Mouse (Mus musculus): ENCODE measurements around the gene Keg1. TPM values are rescaled to one million over a fixed set of nuclear protein-coding genes. Genes with fewer than 3 reads are reported as not detected.
"Not testable (repeated sequence)": the region's sequence is repeated elsewhere in the genome, so short reads cannot be mapped to it uniquely, and the experiment has no call there.

The Keg1 gene
- polyA plus RNA-seq (2014; fragmentation: Nextera tagmentation; extraction: Ambion mirVana), result not detected in 2 replicates

GRCm38 (mm10) chr19:12695590-12695989, at the start of gene Keg1:
TSS of gene Keg1 (plus strand) at chr19:12695786.
- no peaks in the 10 kb centered on the region for H3K27me3 ChIP-seq (ENCODE audit: control insufficient read depth, insufficient read depth, low read length)
- ATAC-seq (replicated peaks; ENCODE audit: low FRiP score), result no peak
- H3K27ac ChIP-seq (ENCODE audit: low read depth, low read length), result no peak within 1 kb of the TSS
- H3K9ac ChIP-seq (ENCODE audit: low read length), result no peak within 1 kb of the TSS
- H3K36me3 ChIP-seq (ENCODE audit: control insufficient read depth, insufficient read depth, low read length), result no peaks in the 10 kb centered on the region
- WGBS, result 86% methylated on average over 3 of the region's 3 CpGs
- H3K4me1 ChIP-seq (replicated peaks; ENCODE audit: control insufficient read depth, insufficient read depth, low read length), result no peaks in the 10 kb centered on the region
- DNase-seq (ENCODE audit: low spot score), result no peak
- no peak within 1 kb of the TSS for H3K4me2 ChIP-seq (ENCODE audit: low read depth, low read length, severe bottlenecking)
- H3K4me3 ChIP-seq (ENCODE audit: low read depth, low read length), result no peak within 1 kb of the TSS
- H3K9me3 ChIP-seq (ENCODE audit: control insufficient read depth, low read length), result no peaks in the 10 kb centered on the region

- Histone ChIP-seq H3K9me3 (ENCODE audit: control insufficient read depth, low read length) (no peaks in the 10 kb centered on the region), H3K9ac (ENCODE audit: low read length) (no peak overlapping the region), H3K27ac (ENCODE audit: low read depth, low read length) (no peak overlapping the region), H3K27me3 (ENCODE audit: control insufficient read depth, insufficient read depth, low read length) (no peaks in the 10 kb centered on the region), H3K4me3 (ENCODE audit: low read depth, low read length) (no peak overlapping the region), H3K4me1 (replicated peaks; ENCODE audit: control insufficient read depth, insufficient read depth, low read length) (no peaks in the 10 kb centered on the region), H3K36me3 (ENCODE audit: control insufficient read depth, insufficient read depth, low read length) (no peaks in the 10 kb centered on the region), H3K4me2 (ENCODE audit: low read depth, low read length, severe bottlenecking) (no peak overlapping the region)
- ATAC-seq (replicated peaks; ENCODE audit: low FRiP score) (no peak), DNase-seq (ENCODE audit: low spot score) (no peak)
These were observed 46.1 kb upstream of the Keg1 start for GRCm38 (mm10) chr19:12649511-12649910.

- Histone ChIP-seq H3K36me3 (ENCODE audit: control insufficient read depth, insufficient read depth, low read length) (no peaks in the 10 kb centered on the region), H3K9me3 (ENCODE audit: control insufficient read depth, low read length) (no peaks in the 10 kb centered on the region; the same call in 1 of the 2 replicates), H3K4me1 (replicated peaks; ENCODE audit: control insufficient read depth, insufficient read depth, low read length) (no peaks in the 10 kb centered on the region), H3K4me3 (ENCODE audit: low read depth, low read length) (no peak overlapping the region), H3K9ac (ENCODE audit: low read length) (no peak overlapping the region), H3K27ac (ENCODE audit: low read depth, low read length) (no peak overlapping the region), H3K27me3 (ENCODE audit: control insufficient read depth, insufficient read depth, low read length) (no peaks in the 10 kb centered on the region), H3K4me2 (ENCODE audit: low read depth, low read length, severe bottlenecking) (no peak overlapping the region)
- DNase-seq (ENCODE audit: low spot score) (no peak), ATAC-seq (replicated peaks; ENCODE audit: low FRiP score) (no peak)
- 83% methylated on average over 1 of the region's 1 CpGs for WGBS
These were observed 29.4 kb upstream of the Keg1 start for GRCm38 (mm10) chr19:12666156-12666555.

GRCm38 (mm10) chr19:12668601-12669000, 27.0 kb upstream of the Keg1 start:
- H3K4me1 ChIP-seq (replicated peaks; ENCODE audit: control insufficient read depth, insufficient read depth, low read length); H3K9me3 ChIP-seq (ENCODE audit: control insufficient read depth, low read length); H3K36me3 ChIP-seq (ENCODE audit: control insufficient read depth, insufficient read depth, low read length); H3K27me3 ChIP-seq (ENCODE audit: control insufficient read depth, insufficient read depth, low read length); H3K4me3 ChIP-seq (ENCODE audit: low read depth, low read length); H3K4me2 ChIP-seq (ENCODE audit: low read depth, low read length, severe bottlenecking); H3K9ac ChIP-seq (ENCODE audit: low read length); DNase-seq (ENCODE audit: low spot score); ATAC-seq (replicated peaks; ENCODE audit: low FRiP score); H3K27ac ChIP-seq (ENCODE audit: low read depth, low read length): not testable (repeated sequence)
- 93% methylated on average over 3 of the region's 3 CpGs for WGBS

- no peak within 1 kb of the TSS for H3K4me3 ChIP-seq (ENCODE audit: low read depth, low read length)
- H3K27me3 ChIP-seq (ENCODE audit: control insufficient read depth, insufficient read depth, low read length), result no peaks in the 10 kb centered on the region
- ATAC-seq (replicated peaks; ENCODE audit: low FRiP score) (no peak), DNase-seq (ENCODE audit: low spot score) (no peak)
- no peak within 1 kb of the TSS for H3K27ac ChIP-seq (ENCODE audit: low read depth, low read length)
- no peaks in the 10 kb centered on the region for H3K9me3 ChIP-seq (ENCODE audit: control insufficient read depth, low read length)
- H3K4me2 ChIP-seq (ENCODE audit: low read depth, low read length, severe bottlenecking), result no peak within 1 kb of the TSS
- no peak within 1 kb of the TSS for H3K9ac ChIP-seq (ENCODE audit: low read length)
- H3K36me3 ChIP-seq (ENCODE audit: control insufficient read depth, insufficient read depth, low read length), result no peaks in the 10 kb centered on the region
- no peaks in the 10 kb centered on the region for H3K4me1 ChIP-seq (replicated peaks; ENCODE audit: control insufficient read depth, insufficient read depth, low read length)
These were observed 25.4 kb upstream of the Keg1 start, which contains the start of gene Olfr1442 for GRCm38 (mm10) chr19:12670139-12670538. TSS of gene Olfr1442 (plus strand) at chr19:12670439.

- WGBS, result 91% methylated on average over 4 of the region's 4 CpGs
- H3K9me3 ChIP-seq (ENCODE audit: control insufficient read depth, low read length), result no peaks in the 10 kb centered on the region
These were observed 24.5 kb upstream of the Keg1 start for GRCm38 (mm10) chr19:12671051-12671450.

GRCm38 (mm10) chr19:12677812-12678211, 17.8 kb upstream of the Keg1 start, which contains the start of gene Olfr1443:
TSS of gene Olfr1443 (plus strand) at chr19:12678112.
- Histone ChIP-seq H3K9ac (ENCODE audit: low read length) (no peak within 1 kb of the TSS), H3K4me1 (replicated peaks; ENCODE audit: control insufficient read depth, insufficient read depth, low read length) (no peaks in the 10 kb centered on the region), H3K9me3 (ENCODE audit: control insufficient read depth, low read length) (no peaks in the 10 kb centered on the region), H3K27ac (ENCODE audit: low read depth, low read length) (no peak within 1 kb of the TSS), H3K4me2 (ENCODE audit: low read depth, low read length, severe bottlenecking) (no peak within 1 kb of the TSS), H3K36me3 (ENCODE audit: control insufficient read depth, insufficient read depth, low read length) (no peaks in the 10 kb centered on the region), H3K27me3 (ENCODE audit: control insufficient read depth, insufficient read depth, low read length) (no peaks in the 10 kb centered on the region), H3K4me3 (ENCODE audit: low read depth, low read length) (no peak within 1 kb of the TSS)
- DNase-seq (ENCODE audit: low spot score), result no peak
- WGBS, result 65% methylated on average over 3 of the region's 3 CpGs
- no peak for ATAC-seq (replicated peaks; ENCODE audit: low FRiP score)

More at GRCm38 (mm10) chr19:12671051-12671450, 24.5 kb upstream of the Keg1 start:
- Histone ChIP-seq H3K4me2 (ENCODE audit: low read depth, low read length, severe bottlenecking) (no peak overlapping the region), H3K9ac (ENCODE audit: low read length) (no peak overlapping the region), H3K36me3 (ENCODE audit: control insufficient read depth, insufficient read depth, low read length) (no peaks in the 10 kb centered on the region), H3K4me3 (ENCODE audit: low read depth, low read length) (no peak overlapping the region), H3K27ac (ENCODE audit: low read depth, low read length) (no peak overlapping the region), H3K4me1 (replicated peaks; ENCODE audit: control insufficient read depth, insufficient read depth, low read length) (no peaks in the 10 kb centered on the region), H3K27me3 (ENCODE audit: control insufficient read depth, insufficient read depth, low read length) (no peaks in the 10 kb centered on the region)
- ATAC-seq (replicated peaks; ENCODE audit: low FRiP score) (no peak), DNase-seq (ENCODE audit: low spot score) (no peak)

- H3K9me3 ChIP-seq (ENCODE audit: control insufficient read depth, low read length), result no peaks in the 10 kb centered on the region
These were observed 10.9 kb upstream of the Keg1 start for GRCm38 (mm10) chr19:12684638-12685037.

GRCm38 (mm10) chr19:12685231-12685630, 10.4 kb upstream of the Keg1 start:
- no peak overlapping the region for H3K27ac ChIP-seq (ENCODE audit: low read depth, low read length)
- H3K4me1 ChIP-seq (replicated peaks; ENCODE audit: control insufficient read depth, insufficient read depth, low read length), result no peaks in the 10 kb centered on the region
- ATAC-seq (replicated peaks; ENCODE audit: low FRiP score) (no peak), DNase-seq (ENCODE audit: low spot score) (no peak)
- H3K9me3 ChIP-seq (ENCODE audit: control insufficient read depth, low read length), result no peaks in the 10 kb centered on the region
- H3K9ac ChIP-seq (ENCODE audit: low read length), result no peak overlapping the region
- no peak overlapping the region for H3K4me2 ChIP-seq (ENCODE audit: low read depth, low read length, severe bottlenecking)
- no peak overlapping the region for H3K4me3 ChIP-seq (ENCODE audit: low read depth, low read length)
- no peaks in the 10 kb centered on the region for H3K36me3 ChIP-seq (ENCODE audit: control insufficient read depth, insufficient read depth, low read length)
- no peaks in the 10 kb centered on the region for H3K27me3 ChIP-seq (ENCODE audit: control insufficient read depth, insufficient read depth, low read length)

More at GRCm38 (mm10) chr19:12684638-12685037, 10.9 kb upstream of the Keg1 start:
- Histone ChIP-seq H3K9ac (ENCODE audit: low read length) (no peak overlapping the region), H3K4me3 (ENCODE audit: low read depth, low read length) (no peak overlapping the region), H3K27me3 (ENCODE audit: control insufficient read depth, insufficient read depth, low read length) (no peaks in the 10 kb centered on the region), H3K4me2 (ENCODE audit: low read depth, low read length, severe bottlenecking) (no peak overlapping the region), H3K36me3 (ENCODE audit: control insufficient read depth, insufficient read depth, low read length) (no peaks in the 10 kb centered on the region), H3K27ac (ENCODE audit: low read depth, low read length) (no peak overlapping the region), H3K4me1 (replicated peaks; ENCODE audit: control insufficient read depth, insufficient read depth, low read length) (no peaks in the 10 kb centered on the region)
- ATAC-seq (replicated peaks; ENCODE audit: low FRiP score), result no peak
- DNase-seq (ENCODE audit: low spot score), result no peak

All from forebrain, embryonic 11.5 days (tissue).